Mouse (Mus musculus): ENCODE results near the gene Bicral. TPM values are rescaled to one million over a fixed set of nuclear protein-coding genes. Genes with fewer than 3 reads are reported as not detected.

Gene Bicral
- polyA plus RNA-seq, 1 experiment: 1.8 TPM

- H3K4me1 ChIP-seq: peaks cover 47% of the 10 kb centered on the region
Observed at GRCm38 (mm10) chr17:46750580-46750979, 107.7 kb downstream of the Bicral start.

GRCm38 (mm10) chr17:46749282-46749681 is 109.0 kb downstream of the Bicral start:
- peaks cover 41% of the 10 kb centered on the region for H3K36me3 ChIP-seq (replicated peaks; ENCODE audit: low read length)
- H3K9me3 ChIP-seq: peaks cover 1% of the 10 kb centered on the region
- H3K4me1 ChIP-seq: peaks cover 54% of the 10 kb centered on the region
- H3K27me3 ChIP-seq (replicated peaks): no peaks in the 10 kb centered on the region
- TF ChIP-seq GATA1 (IDR thresholded peaks at IDR 0.05; ENCODE audit: borderline replicate concordance, low read length) (no peak), FLI1 (IDR thresholded peaks at IDR 0.05; ENCODE audit: low read length) (no peak)
- H3K4me3 ChIP-seq (replicated peaks): peak overlapping the region; percentile 17

More at GRCm38 (mm10) chr17:46750580-46750979, 107.7 kb downstream of the Bicral start:
- H3K9me3 ChIP-seq: peaks cover 8% of the 10 kb centered on the region
- H3K27me3 ChIP-seq (replicated peaks): no peaks in the 10 kb centered on the region
- TF ChIP-seq GATA1 (IDR thresholded peaks at IDR 0.05; ENCODE audit: borderline replicate concordance, low read length): no peak
- no peak for TF ChIP-seq FLI1 (IDR thresholded peaks at IDR 0.05; ENCODE audit: low read length)
- H3K36me3 ChIP-seq (replicated peaks; ENCODE audit: low read length): peaks cover 32% of the 10 kb centered on the region
- H3K4me3 ChIP-seq (replicated peaks): peak overlapping the region; percentile 96

Other genes starting within 250 kb of the Bicral start
- gene Ptk7, start 229.0 kb downstream of the Bicral start, polyA plus RNA-seq (2012; ENCODE audit: insufficient read depth, low replicate concordance): 6.7 and 13.6 TPM in 2 replicates
- gene Klc4, start 212.5 kb downstream of the Bicral start, polyA plus RNA-seq (2012; ENCODE audit: insufficient read depth, low replicate concordance): 33.6 and 42.0 TPM in 2 replicates
- 289 and 528 TPM in 2 replicates for gene Mrpl2, start 212.3 kb downstream of the Bicral start, polyA plus RNA-seq (2012; ENCODE audit: insufficient read depth, low replicate concordance)
- gene Cul7, start 208.1 kb downstream of the Bicral start, polyA plus RNA-seq (2012; ENCODE audit: insufficient read depth, low replicate concordance): 90.0 and 167 TPM in 2 replicates
- gene Rrp36, start 184.1 kb downstream of the Bicral start, polyA plus RNA-seq (2012; ENCODE audit: insufficient read depth, low replicate concordance): 9.4 and 30.6 TPM in 2 replicates
- 145 and 216 TPM in 2 replicates for gene Mea1, start 179.7 kb downstream of the Bicral start, polyA plus RNA-seq (2012; ENCODE audit: insufficient read depth, low replicate concordance)
- gene Klhdc3, start 177.6 kb downstream of the Bicral start, polyA plus RNA-seq (2012; ENCODE audit: insufficient read depth, low replicate concordance): 322 and 388 TPM in 2 replicates
- 33.5 and 37.7 TPM in 2 replicates for gene Ppp2r5d, start 153.4 kb downstream of the Bicral start, polyA plus RNA-seq (2012; ENCODE audit: insufficient read depth, low replicate concordance)
- gene Pex6, start 147.0 kb downstream of the Bicral start, polyA plus RNA-seq (2012; ENCODE audit: insufficient read depth, low replicate concordance): 17.1 and 19.8 TPM in 2 replicates
- gene Gnmt, start 129.3 kb downstream of the Bicral start, polyA plus RNA-seq (2012; ENCODE audit: insufficient read depth, low replicate concordance): 5.0 TPM in 1 of 2 replicates, not detected in the other
- 133 and 243 TPM in 2 replicates for gene Cnpy3, start 106.3 kb downstream of the Bicral start, polyA plus RNA-seq (2012; ENCODE audit: insufficient read depth, low replicate concordance)
- not detected in 2 replicates for gene Ptcra, start 94.8 kb downstream of the Bicral start, polyA plus RNA-seq (2012; ENCODE audit: insufficient read depth, low replicate concordance)
- gene 2310039H08Rik, start 85.8 kb downstream of the Bicral start, polyA plus RNA-seq (2012; ENCODE audit: insufficient read depth, low replicate concordance): 143 and 286 TPM in 2 replicates
- gene Rpl7l1, start 75.8 kb downstream of the Bicral start, polyA plus RNA-seq (2012; ENCODE audit: insufficient read depth, low replicate concordance): 1.1 and 4.7 TPM in 2 replicates
- gene Tbcc, start 32.2 kb upstream of the Bicral start, polyA plus RNA-seq (2012; ENCODE audit: insufficient read depth, low replicate concordance): 23.7 and 40.2 TPM in 2 replicates
- gene Prph2, start 52.0 kb upstream of the Bicral start, polyA plus RNA-seq (2012; ENCODE audit: insufficient read depth, low replicate concordance): 0.13 TPM in 1 of 2 replicates, not detected in the other
- 3.5 and 4.8 TPM in 2 replicates for gene Ubr2, start 152.1 kb upstream of the Bicral start, polyA plus RNA-seq (2012; ENCODE audit: insufficient read depth, low replicate concordance)